Mouse (Mus musculus): ENCODE data around the gene Cd320.

DNA sequence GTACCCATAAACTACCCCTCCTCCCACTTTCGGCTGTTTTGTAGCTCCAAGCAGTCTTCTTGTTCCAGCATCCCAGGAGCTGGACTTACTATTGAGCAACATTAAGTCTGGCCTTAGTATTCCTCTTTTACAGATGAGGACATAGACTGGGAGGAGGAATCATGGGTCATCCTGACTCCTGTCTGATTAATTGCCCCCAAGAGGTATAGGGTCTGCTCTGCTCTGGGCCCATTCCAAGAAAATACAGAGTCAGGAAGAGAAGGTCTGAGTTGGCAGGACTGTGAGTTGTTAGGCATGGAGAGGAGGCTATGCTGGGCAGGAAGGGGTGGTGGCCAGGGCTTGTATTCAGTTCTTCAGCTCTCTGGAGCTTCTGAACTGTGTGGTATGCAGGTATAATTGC, 1.3 kb downstream of the Cd320 start:
- no peak for TF ChIP-seq EP300 (optimal IDR thresholded peaks at IDR 0.05)
- TF ChIP-seq CTCF (IDR thresholded peaks at IDR 0.05; ENCODE audit: low read depth) = no peak
